ENCODE assay signal across 27 mouse cellular contexts in genomic region chr6:8175346-8175745, GRCm38 (mm10). TPM values are rescaled to one million over a fixed set of nuclear protein-coding genes. Genes with fewer than 3 reads are reported as not detected.
"Had no signal": no experiment of that assay in that cellular context is flagged by ENCODE, and none has a peak within 500 bp of the region (broad histone marks: within the 10 kb centered on the region; RNA-seq: fewer than 3 reads in every experiment).

No protein-coding gene starts in this region.

- H3K27me3 ChIP-seq: heart, embryonic 12.5 days; hindbrain, embryonic 12.5 days; hindbrain, embryonic 15.5 days; kidney, embryonic 15.5 days; limb, embryonic 13.5 days; limb, embryonic 15.5 days; liver, embryonic 12.5 days had no signal

- H3K27ac ChIP-seq: heart, embryonic 10.5 days; hindbrain, embryonic 10.5 days; hindbrain, embryonic 12.5 days; hindbrain, embryonic 15.5 days; hindbrain, postnatal 0 days; kidney, embryonic 15.5 days; kidney, postnatal 0 days; limb, embryonic 13.5 days; limb, embryonic 15.5 days; liver, embryonic 12.5 days; liver, embryonic 14.5 days had no signal

- ATAC-seq: hindbrain, postnatal 0 days; intestine, embryonic 16.5 days; liver, embryonic 12.5 days had no signal

- H3K9me3 ChIP-seq: heart, embryonic 10.5 days; heart, embryonic 12.5 days; hindbrain, embryonic 10.5 days; hindbrain, embryonic 12.5 days; hindbrain, embryonic 15.5 days; kidney, embryonic 15.5 days; limb, embryonic 13.5 days; limb, embryonic 15.5 days; liver, embryonic 12.5 days had no signal

- H3K4me3 ChIP-seq: heart, embryonic 10.5 days; heart, embryonic 12.5 days; hindbrain, embryonic 10.5 days; hindbrain, embryonic 12.5 days; hindbrain, embryonic 15.5 days; kidney, embryonic 15.5 days; limb, embryonic 13.5 days; limb, embryonic 15.5 days; liver, embryonic 12.5 days had no signal

- H3K4me2 ChIP-seq: heart, embryonic 12.5 days; hindbrain, embryonic 12.5 days; hindbrain, embryonic 15.5 days; kidney, embryonic 15.5 days; limb, embryonic 13.5 days; limb, embryonic 15.5 days; liver, embryonic 12.5 days had no signal

- H3K9ac ChIP-seq: heart, embryonic 12.5 days; hindbrain, embryonic 12.5 days; hindbrain, embryonic 15.5 days; kidney, embryonic 15.5 days; limb, embryonic 13.5 days; limb, embryonic 15.5 days; liver, embryonic 12.5 days; liver, embryonic 14.5 days had no signal

- H3K4me1 ChIP-seq: kidney, embryonic 15.5 days; limb, embryonic 15.5 days; liver, embryonic 12.5 days had no signal

- H3K36me3 ChIP-seq: heart, embryonic 10.5 days; heart, embryonic 12.5 days; hindbrain, embryonic 10.5 days; hindbrain, embryonic 12.5 days; hindbrain, embryonic 15.5 days; kidney, embryonic 15.5 days; limb, embryonic 13.5 days; limb, embryonic 15.5 days; liver, embryonic 12.5 days had no signal

- DNase-seq: gastrocnemius, postnatal 10 days; gastrocnemius, postnatal 25 days; heart, adult 18-20 months; heart, postnatal 10 days; heart, postnatal 4 days; kidney, adult 11 months; kidney, adult 2 months; kidney, adult 9 months; kidney, postnatal 14 days; kidney, postnatal 36 days; layer of hippocampus, adult 9-11 months; layer of hippocampus, postnatal 36 days; lung, adult 18-20 months had no signal

RNA-seq across cellular contexts. Expression of gene Col28a1, which starts 17.1 kb away (rescaled TPM):
- polyA plus RNA-seq: heart, embryonic 10.5 days; heart, embryonic 12.5 days; liver, adult 2 months had no signal
